In the genomic region with DNA sequence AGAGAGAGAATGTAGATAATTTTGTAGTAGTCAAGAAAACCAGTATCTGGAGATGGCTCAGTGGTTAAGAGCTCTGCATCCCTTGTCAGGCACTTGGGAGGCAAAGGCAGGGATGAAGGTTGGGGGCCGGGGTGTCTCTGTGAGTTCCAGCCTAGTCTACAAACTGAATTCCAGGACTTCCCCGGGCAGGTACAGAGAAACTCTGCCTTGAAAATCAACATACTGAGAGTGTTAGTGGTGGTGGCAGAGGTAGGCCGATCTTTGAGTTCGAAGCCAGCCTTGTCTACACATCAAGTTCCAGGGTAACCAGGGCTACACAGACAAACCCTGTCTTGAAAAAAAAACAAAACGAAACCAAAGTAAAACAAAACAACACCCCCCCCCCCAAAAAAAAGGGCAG, we compare ENCODE assay signal across 8 mouse cellular contexts. TPM values are rescaled to one million over a fixed set of nuclear protein-coding genes. Genes with fewer than 3 reads are reported as not detected.
DNase-seq lines count a peak whose midpoint lies in the region; ATAC-seq and TF ChIP-seq lines count a peak whose summit lies in the region.

No protein-coding gene starts in this region.

- H3K9ac ChIP-seq in heart, embryonic 14.5 days (ENCODE audit: low read length) = peak overlapping the region; percentile 84
- H3K9ac ChIP-seq in ES-Bruce4 (ENCODE audit: low read depth, poor library complexity, severe bottlenecking) = peak overlapping the region; percentile 88
- H3K9ac ChIP-seq in forebrain, embryonic 16.5 days (replicated peaks; ENCODE audit: low read depth, low read length) = no peak overlapping the region
- peak overlapping the region; percentile 80 for H3K9ac ChIP-seq in liver, postnatal 0 days (replicated peaks)

- H3K9me3 ChIP-seq in heart, embryonic 14.5 days (ENCODE audit: control insufficient read depth, low read length) = no peaks in the 10 kb centered on the region
- H3K9me3 ChIP-seq in ES-Bruce4 (replicated peaks; ENCODE audit: control insufficient read depth, insufficient read depth, low read length, poor library complexity, severe bottlenecking) = no peaks in the 10 kb centered on the region
- no peaks in the 10 kb centered on the region for H3K9me3 ChIP-seq in forebrain, embryonic 16.5 days (ENCODE audit: control insufficient read depth, low read length)
- no peaks in the 10 kb centered on the region for H3K9me3 ChIP-seq in liver, postnatal 0 days (ENCODE audit: low read length)

- peak overlapping the region; percentile 80 to 100 for H3K4me3 ChIP-seq in heart, embryonic 14.5 days (ENCODE audit: control insufficient read depth in 1 of 2, insufficient read depth in 1 of 2, low read depth in 1 of 2, low read length in 2 of 2)
- peak overlapping the region; percentile 80 for H3K4me3 ChIP-seq in ES-Bruce4 (ENCODE audit: low read depth, low read length)
- H3K4me3 ChIP-seq in forebrain, embryonic 16.5 days (replicated peaks; ENCODE audit: low read length) = peak overlapping the region; percentile 78
- H3K4me3 ChIP-seq in liver, postnatal 0 days (ENCODE audit: low read depth, low read length) = peak overlapping the region; percentile 79

- 51% methylated on average over 5 of the region's 5 CpGs for WGBS in heart, embryonic 14.5 days
- 62% methylated on average over 5 of the region's 5 CpGs for WGBS in forebrain, embryonic 16.5 days
- WGBS in liver, postnatal 0 days (ENCODE audit: insufficient replicate concordance) = 48% methylated on average over 5 of the region's 5 CpGs

- peaks cover 0 to 2% of the 10 kb centered on the region in 2 experiments; a peak in 1 of 4 replicates for H3K4me1 ChIP-seq in heart, embryonic 14.5 days (ENCODE audit: control insufficient read depth in 2 of 2, insufficient read depth in 2 of 2, low read length in 2 of 2)
- H3K4me1 ChIP-seq in ES-Bruce4 (ENCODE audit: control insufficient read depth, insufficient read depth, low read length) = no peaks in the 10 kb centered on the region
- H3K4me1 ChIP-seq in forebrain, embryonic 16.5 days (replicated peaks; ENCODE audit: control insufficient read depth, insufficient read depth, low read length) = no peaks in the 10 kb centered on the region
- no peaks in the 10 kb centered on the region for H3K4me1 ChIP-seq in liver, postnatal 0 days (ENCODE audit: insufficient read depth)

- no peak for DNase-seq in heart, adult 9 months (ENCODE audit: low spot score in 2 of 2)
- DNase-seq in liver, postnatal 0 days = no peak
- no peak for DNase-seq in MN1 (ENCODE audit: low spot score)
- no peak for DNase-seq in right cerebral cortex, postnatal 14 days
- DNase-seq in ovary, postnatal 10 days (ENCODE audit: low spot score) = no peak

- no peak for TF ChIP-seq CTCF in ES-Bruce4 (IDR thresholded peaks at IDR 0.05; ENCODE audit: low read depth, low read length)
- no peak for TF ChIP-seq CTCF in liver, postnatal 0 days (IDR thresholded peaks at IDR 0.05; ENCODE audit: low read depth)

- no peaks in the 10 kb centered on the region for H3K36me3 ChIP-seq in heart, embryonic 14.5 days (ENCODE audit: control insufficient read depth, insufficient read depth, low read length)
- H3K36me3 ChIP-seq in ES-Bruce4 (ENCODE audit: control insufficient read depth, insufficient read depth, low read length, poor library complexity, severe bottlenecking) = peaks cover 3% of the 10 kb centered on the region; the same call in 1 of the 2 replicates
- no peaks in the 10 kb centered on the region for H3K36me3 ChIP-seq in forebrain, embryonic 16.5 days (ENCODE audit: control insufficient read depth, insufficient read depth)
- H3K36me3 ChIP-seq in liver, postnatal 0 days (replicated peaks; ENCODE audit: insufficient read depth, low read length) = 0 out of 2 replicates have a peak, but pooled peaks cover 5% of the 10 kb centered on the region

- H3K4me2 ChIP-seq in heart, embryonic 14.5 days (ENCODE audit: low read length) = peak overlapping the region; percentile 89
- peak overlapping the region; percentile 81 for H3K4me2 ChIP-seq in forebrain, embryonic 16.5 days (ENCODE audit: low read length)
- peak overlapping the region; percentile 80 for H3K4me2 ChIP-seq in liver, postnatal 0 days (ENCODE audit: low read depth, low read length)

- no peak for ATAC-seq in heart, embryonic 14.5 days (ENCODE audit: insufficient number of reproducible peaks, insufficient read depth, low FRiP score, low read depth)
- ATAC-seq in forebrain, embryonic 16.5 days = no peak
- ATAC-seq in liver, postnatal 0 days = no peak

- no peaks in the 10 kb centered on the region for H3K27me3 ChIP-seq in heart, embryonic 14.5 days (ENCODE audit: control insufficient read depth, insufficient read depth, low read length)
- H3K27me3 ChIP-seq in ES-Bruce4 (ENCODE audit: control insufficient read depth, insufficient read depth, low read length, poor library complexity, severe bottlenecking) = no peaks in the 10 kb centered on the region
- no peaks in the 10 kb centered on the region for H3K27me3 ChIP-seq in forebrain, embryonic 16.5 days (replicated peaks; ENCODE audit: control insufficient read depth, insufficient read depth, low read length)
- H3K27me3 ChIP-seq in liver, postnatal 0 days (ENCODE audit: insufficient read depth, low read length) = no peaks in the 10 kb centered on the region

- H3K27ac ChIP-seq in heart, embryonic 14.5 days (replicated peaks in 1 of 2; ENCODE audit: control insufficient read depth in 1 of 2, insufficient read depth in 1 of 2, low read depth in 2 of 2, low read length in 2 of 2) = no peak overlapping the region
- H3K27ac ChIP-seq in ES-Bruce4 (ENCODE audit: insufficient read depth, low read length) = no peak overlapping the region
- no peak overlapping the region for H3K27ac ChIP-seq in forebrain, embryonic 16.5 days (ENCODE audit: low read length)
- H3K27ac ChIP-seq in liver, postnatal 0 days (ENCODE audit: low read depth) = no peak overlapping the region

- TF ChIP-seq POLR2A in ES-Bruce4 (IDR thresholded peaks at IDR 0.05; ENCODE audit: insufficient read depth, low read length) = no peak

- TF ChIP-seq EP300 in ES-Bruce4 (IDR thresholded peaks at IDR 0.05; ENCODE audit: insufficient read depth, low read depth, low read length) = no peak
- TF ChIP-seq EP300 in liver, postnatal 0 days (IDR thresholded peaks at IDR 0.05; ENCODE audit: low read depth) = no peak

RNA-seq across cellular contexts. Expression of gene Cenpw, which starts 0.9 kb away (rescaled TPM):
- 38.9 and 40.5 TPM in 2 replicates for polyA plus RNA-seq in heart, embryonic 14.5 days (2014; fragmentation: Nextera tagmentation; extraction: Ambion mirVana)
- 25.7 and 27.5 TPM in 2 replicates for polyA plus RNA-seq in ES-Bruce4 (2011; ENCODE audit: insufficient read depth, insufficient read length, low read depth, missing spikeins)
- polyA plus RNA-seq in forebrain, embryonic 16.5 days (2015; fragmentation: Nextera tagmentation; extraction: Ambion mirVana) = 21.0 and 23.4 TPM in 2 replicates
- 18.0 and 19.2 TPM in 2 replicates for polyA plus RNA-seq in liver, postnatal 0 days (2015; fragmentation: Nextera tagmentation; extraction: Ambion mirVana)
